Mouse (Mus musculus) lung, postnatal 10 days (tissue): ENCODE results near the gene Kcnq1.

Experiments used
- DNase-seq: peaks from one replicate; pipeline ENCODE4 v3.0.0; 2021

Gene Kcnq1

DNA sequence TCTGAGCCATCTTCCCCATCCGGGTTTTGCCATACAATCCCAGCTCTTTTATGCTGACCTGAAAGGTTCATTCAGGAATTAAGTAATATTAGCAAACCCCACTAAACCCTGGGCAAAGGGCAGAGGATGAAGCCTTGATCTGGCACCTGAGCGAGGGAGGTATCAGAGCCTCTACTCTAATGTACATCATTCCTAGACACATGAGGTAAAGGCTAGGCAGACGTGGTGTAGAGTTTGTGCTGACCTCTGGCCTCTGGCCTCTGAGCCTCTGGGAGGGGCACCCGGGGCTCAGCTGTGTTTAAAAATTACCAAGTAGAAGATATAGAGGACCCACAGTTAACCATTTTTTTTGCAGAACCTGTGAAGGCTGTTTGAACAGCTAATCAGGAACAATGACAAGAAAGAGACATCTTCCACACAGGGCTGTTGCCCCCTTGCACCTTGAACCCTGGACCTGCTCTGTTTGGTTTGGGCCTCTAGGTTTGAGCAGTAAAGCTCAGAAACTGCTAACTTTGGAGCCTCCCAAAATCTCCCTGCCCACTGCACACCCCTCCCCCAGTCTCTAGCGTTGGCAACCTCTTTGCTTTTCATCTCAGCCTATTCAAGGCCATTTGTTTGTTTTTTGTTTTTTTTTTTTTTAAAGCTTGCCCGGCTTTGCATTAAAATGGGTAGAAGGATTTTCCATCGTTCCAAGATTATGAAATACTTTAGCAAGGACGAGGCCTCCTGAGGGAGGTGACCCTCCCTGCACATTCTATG is 180.5 kb downstream of the Kcnq1 start:
- no peak for DNase-seq

DNA sequence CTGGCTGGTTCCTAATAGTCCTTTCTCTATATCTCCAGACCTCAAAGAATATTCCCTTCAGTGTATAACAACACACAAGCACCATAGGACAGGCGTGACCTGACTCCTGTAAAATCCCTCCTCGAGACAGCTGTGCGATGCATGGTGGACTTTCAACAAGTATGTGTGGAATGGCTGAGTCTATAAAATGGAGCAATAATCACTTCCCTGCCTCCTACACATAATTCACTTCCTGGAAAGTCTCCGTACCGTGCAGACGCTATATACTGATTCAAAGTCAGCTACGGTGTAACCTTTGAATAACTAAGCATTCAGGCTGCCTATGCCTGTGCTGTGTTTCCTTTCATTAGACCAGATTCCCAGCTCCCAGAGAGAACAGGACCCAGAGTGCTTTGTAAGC is 182.0 kb downstream of the Kcnq1 start:
- no peak for DNase-seq

DNA sequence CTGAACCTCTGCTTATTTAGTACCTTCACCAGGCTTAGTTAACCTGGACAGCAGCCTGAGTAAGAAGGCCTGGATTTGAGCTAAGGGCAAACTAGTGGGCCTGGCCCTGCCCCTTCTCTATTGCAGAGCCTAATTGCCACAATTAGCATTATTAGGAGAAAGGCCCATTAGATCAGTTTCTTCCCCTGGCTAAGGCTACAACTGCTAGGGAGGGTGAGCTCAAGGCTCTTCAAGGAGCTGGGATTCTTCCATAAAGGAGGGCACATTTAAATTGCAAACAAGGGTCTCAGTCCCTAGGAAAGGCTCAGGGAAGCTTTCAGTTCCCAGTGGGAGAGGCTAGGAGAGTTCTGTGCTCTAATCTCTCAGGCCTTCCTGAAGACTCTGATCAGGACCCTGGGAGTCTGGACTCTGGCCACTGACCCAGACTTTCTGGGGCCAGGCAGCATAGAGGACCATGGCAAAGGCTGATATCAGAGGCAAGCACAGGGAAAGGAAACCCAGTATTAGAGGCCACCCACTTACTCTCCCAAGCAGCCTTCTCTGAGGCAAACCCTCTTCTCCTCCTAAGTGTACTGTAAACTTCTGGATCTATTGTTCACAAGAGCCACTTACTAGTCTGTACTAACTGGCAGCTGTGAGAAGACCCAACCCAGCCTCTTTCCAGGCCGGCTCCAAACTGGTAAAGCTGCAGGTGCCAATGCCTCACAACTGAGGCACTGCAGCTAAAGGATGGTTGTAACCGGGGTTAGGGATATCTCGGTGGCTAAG is 183.1 kb downstream of the Kcnq1 start:
- DNase-seq, result no peak

DNA sequence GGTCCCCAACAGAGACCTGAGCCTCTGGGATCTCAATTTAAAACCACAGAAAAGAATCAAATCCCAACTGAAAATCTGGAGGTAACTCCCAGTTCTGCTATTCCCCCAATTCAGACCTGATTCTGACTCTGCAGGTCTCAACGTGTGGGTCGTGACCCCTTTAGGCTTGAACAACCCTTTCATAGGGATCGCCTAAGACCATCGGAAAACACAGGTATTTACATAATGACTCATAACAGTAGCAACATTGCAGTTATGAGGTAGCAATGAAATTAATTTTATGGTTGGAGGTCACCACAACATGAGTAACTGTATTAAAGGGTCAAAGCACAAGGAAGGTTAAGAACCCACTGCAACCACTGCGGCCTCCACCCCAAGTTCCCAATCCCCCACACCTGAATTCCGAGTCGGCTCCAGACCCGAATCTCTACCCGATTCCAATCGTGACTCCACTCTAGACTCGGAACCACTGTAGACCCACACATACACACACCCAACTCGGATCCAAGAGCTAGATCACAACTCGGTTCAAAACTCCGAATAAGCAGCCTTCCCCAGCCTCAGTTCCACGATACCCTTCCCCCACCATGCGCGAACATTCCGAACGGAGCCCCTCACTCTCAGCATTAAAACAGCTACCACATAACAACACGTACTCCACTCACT is 188.7 kb downstream of the Kcnq1 start:
- DNase-seq, result no peak

DNA sequence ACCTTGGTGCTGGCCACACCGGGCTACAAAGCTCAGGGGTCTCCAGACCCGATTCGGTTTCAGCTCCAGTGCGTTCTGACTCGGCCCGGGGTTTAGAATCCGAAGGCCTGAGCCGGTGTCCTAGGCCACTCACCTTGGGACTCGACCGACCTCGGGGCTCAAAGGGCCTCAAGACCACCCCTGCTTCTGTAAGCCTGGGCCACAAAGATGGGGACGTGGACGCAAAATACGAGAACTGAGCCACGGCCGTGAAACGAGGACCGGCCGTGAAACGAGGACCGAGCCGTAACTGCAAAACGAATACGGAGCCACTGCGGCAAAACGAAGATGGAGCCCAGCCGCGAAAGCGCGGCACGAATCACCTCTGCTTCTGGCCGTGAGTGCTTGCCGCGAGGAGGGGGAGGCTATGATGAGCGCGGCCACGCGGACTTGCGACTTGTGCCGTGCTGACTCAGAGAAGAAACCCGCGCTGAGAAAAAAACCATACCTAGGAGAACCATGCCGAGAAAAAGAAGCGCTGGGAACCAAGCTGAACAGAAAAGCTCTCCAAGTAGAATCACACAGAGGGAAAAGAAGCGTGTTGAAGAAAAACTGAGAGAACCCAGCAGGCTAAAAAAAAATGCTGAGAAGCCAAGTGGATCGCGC is 189.3 kb downstream of the Kcnq1 start:
- DNase-seq, result peak; percentile 43

DNA sequence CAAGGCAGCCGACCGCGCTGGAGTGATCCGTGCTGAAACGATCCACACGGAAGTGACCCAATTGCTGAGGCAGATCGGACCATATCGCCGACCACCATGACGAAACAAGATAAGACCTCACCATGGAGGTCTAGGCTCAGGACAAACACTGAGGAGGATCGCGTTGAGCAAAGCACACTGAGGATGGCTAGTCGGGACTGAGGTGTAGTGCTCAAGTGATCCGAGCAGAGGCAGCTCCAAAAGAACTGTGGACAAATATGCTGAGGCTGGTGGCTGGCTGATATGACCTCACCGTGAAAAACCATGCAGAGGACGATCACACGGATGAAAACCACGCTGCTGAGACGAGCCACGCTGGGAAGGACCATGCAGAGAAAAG is 189.8 kb downstream of the Kcnq1 start:
- no peak for DNase-seq

DNA sequence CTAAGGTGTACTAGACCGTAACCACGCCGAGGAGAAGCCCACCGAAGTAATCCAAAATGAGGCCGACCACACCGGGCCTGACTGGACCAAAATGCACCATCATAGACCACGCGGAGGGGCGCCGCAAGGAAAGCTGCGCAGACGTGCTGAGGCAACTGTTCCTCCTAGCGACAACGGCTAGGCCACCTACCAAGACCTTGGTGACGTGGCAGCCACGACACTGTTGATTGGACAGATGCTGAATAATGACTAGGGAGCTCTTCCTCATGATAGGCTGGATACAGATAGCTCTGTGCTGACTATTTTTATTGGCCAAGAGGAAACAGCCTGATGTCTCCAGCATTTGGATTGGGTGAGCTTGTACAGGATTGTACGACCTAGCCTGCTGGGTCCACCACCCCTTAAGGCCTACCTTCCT is 190.2 kb downstream of the Kcnq1 start:
- DNase-seq, result peak; percentile 95

DNA sequence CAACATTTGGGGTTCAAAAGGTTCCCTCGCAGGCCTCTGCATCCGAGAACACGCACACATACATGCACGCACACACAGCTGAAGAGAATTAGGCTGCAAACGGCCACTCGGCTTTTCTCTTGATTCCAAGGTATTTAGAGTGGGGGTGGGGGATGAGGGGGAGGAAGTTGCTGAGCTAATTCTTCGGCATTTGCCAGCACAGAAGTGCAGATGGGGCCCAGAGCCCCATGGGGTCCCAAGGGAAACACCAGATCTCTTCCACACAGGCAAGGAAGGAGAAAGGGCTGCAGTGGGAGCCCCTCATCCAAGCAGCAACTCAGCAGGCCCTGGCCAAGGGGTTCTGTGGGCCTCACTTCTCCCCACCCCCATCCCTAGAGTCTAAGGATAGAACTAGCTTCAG is 193.9 kb downstream of the Kcnq1 start:
- DNase-seq, result no peak

DNA sequence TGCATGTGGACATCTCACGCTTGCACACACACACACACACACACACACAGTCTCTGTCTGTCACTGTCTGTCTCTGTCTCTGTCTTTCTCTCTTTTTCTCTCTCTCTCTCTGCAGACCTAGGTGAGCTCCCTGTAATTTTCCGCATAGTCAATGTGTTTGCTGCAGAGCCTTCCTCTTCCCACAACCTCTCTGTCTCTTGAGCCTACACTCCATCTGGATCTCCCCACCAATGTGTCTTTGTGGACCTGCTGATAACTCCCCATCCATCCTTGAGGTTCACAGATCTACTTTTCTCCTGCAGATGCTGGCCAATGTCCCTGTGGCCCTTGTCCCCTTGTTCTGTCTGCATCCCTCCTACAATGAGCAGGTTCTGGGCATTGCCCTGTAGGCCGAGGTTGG is 194.5 kb downstream of the Kcnq1 start:
- no peak for DNase-seq

DNA sequence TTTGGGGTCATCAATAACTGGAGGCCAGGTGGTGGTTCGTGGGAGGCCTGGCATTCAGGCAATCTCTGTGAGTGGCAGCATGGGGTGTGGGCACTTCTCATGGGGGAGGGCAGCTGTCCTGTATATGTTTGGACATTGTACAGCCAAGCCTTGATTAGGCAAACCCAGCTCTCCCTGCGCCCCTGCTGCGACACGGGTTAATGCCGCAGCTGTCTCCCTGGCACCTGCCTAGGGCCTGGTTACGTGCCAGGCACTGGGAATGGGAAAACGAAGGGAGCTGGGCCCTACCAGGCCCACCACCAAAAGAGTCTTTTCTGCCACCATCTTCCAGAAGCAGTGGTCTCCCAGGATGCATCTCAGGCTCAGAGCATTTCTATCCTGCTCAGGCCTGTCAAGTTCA is 196.0 kb downstream of the Kcnq1 start:
- no peak for DNase-seq

DNA sequence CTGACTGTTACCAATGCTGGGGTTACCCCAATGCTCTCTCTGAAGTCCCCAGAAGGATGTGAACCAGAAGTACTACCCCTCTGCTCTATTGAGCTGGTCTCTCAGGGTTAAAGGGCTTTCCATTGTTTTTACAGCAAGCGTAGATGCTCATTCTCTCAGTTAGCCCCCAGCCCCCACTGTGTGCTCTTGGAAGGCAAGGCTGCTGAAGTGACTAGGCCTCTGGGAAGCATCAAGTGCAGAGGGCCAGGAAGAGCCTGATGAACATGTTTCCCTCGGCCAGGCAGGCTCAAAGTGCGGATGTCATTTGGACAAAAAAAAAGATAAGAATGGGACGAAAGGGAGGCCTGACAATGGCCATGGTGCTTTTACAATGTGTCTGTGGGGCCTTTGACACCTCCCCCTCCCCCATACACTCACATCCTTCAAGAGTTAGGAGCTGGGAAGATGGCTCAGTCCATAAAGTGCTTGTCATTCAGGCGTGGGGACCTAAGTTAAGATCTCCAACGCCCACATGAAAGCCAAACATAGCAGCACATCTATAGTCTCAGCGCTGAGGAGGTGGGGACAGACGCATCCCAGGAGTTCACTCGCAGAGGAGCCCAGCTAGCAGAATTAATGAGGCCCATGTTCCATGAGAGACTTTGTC is 196.6 kb downstream of the Kcnq1 start:
- DNase-seq, result no peak

DNA sequence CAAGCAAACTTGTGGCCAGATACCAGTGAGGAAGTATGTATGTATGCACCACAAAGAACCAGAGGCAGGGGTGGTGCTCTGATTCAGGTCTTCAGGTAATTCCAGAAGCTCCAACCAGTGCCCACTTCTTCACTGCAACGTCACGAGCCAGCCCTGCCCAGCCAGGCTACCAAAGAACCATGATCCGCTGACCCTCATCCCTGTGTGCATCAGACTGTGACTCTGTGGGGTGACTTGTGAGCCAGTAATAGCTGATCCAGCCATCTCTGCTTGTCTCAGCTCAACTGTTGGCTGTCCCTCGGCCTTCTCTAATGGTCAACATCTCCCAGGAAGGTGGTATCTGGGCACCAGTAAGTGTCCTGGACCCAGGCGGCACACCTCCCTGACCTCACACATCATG is 197.4 kb downstream of the Kcnq1 start:
- no peak for DNase-seq

DNA sequence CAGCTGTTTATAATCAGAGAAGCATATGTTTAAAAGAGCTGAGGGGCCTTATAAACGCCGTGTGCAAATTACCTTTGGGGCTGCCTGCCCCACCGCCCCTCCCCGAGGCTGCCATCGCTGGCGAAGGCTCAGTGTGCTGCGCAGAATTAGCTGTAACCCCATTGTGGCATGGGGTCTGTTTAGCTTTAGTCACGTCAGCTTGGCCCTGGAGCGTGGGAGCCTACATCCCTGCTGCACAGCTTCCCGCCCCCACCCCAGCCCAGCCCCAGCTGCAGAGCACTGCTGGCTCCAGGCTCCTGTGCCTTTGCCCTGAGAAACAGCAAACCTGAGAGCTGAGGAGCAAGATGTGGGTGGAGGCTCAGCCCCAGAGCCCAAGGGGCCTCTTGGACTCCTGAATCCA is 199.6 kb downstream of the Kcnq1 start:
- no peak for DNase-seq

DNA sequence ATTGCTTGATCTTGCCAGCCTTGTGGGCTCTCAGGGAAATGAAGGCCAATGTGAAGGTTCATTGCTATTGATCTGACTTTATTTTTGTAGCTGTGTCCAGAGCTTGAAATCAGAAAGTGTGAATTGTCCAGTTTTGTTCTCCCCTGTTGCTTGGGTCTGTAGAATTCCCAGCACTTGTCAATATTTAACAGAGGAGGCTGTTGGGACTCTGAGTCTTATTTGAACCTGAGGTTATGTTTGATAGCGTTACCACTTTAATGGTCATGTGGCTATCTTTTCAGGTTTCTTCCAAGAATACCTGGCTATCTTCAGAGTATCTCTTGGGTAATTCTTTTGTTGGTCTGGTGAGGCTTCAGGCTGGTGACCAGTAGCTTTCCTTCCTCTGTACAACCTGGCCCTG is 201.8 kb downstream of the Kcnq1 start:
- no peak for DNase-seq

DNA sequence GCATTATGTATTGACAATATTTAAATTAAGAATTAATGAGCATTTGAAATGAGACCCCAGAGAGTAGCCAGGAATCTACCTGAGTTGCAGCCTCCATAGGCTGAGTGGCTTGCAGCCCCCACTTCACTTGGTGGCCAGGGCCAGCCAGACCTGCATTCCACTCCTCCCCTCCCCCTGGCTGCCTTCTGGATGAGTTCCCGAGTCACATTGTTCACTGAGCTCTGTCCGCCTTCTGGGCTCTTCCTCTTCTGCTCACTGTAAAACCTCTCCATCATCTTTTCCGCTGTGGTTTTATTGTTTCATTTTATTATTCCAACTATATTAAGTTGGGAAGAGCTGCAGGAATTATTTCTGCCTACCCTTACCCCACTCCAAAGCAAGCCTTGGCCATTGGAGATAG is 204.1 kb downstream of the Kcnq1 start:
- peak; percentile 38 for DNase-seq

DNA sequence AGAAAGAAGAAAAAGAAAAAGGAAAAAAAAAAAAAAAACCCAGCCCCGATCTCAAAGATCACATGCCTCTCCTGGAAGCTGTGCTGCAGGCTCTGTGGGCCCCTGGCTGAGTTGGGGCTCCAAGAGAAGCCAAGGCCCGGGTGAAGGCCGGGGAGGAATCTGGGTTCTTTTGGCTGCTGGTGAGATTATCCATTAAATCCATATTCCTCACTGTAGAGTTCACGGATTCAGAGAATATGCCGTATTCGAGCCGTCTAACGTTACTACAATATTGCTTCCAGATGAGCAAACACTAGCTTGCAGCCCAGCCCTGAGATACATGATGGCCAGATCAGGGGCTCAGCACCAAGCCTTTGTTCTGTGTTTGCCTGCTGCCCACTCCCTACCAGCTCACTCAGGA is 204.7 kb downstream of the Kcnq1 start:
- DNase-seq, result no peak

DNA sequence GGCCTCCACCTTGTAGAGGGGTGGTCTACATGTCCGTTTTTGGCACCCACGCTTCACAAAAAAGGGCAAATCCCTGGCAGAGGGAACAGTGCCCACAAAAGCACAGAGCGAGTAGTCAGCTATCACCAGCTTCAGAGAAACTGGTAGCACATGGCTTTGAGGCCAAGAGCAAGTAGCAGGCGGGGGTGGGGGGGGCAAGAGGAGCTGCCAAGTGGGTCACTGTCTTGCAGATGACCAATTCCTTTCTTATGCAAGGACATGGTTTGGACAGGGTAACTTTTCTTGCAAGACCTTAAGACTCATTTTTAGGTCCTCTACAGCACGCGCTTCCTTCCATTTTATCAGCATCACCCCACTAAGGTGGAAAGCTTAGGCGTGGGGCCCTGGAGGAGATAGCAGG is 205.3 kb downstream of the Kcnq1 start:
- no peak for DNase-seq

DNA sequence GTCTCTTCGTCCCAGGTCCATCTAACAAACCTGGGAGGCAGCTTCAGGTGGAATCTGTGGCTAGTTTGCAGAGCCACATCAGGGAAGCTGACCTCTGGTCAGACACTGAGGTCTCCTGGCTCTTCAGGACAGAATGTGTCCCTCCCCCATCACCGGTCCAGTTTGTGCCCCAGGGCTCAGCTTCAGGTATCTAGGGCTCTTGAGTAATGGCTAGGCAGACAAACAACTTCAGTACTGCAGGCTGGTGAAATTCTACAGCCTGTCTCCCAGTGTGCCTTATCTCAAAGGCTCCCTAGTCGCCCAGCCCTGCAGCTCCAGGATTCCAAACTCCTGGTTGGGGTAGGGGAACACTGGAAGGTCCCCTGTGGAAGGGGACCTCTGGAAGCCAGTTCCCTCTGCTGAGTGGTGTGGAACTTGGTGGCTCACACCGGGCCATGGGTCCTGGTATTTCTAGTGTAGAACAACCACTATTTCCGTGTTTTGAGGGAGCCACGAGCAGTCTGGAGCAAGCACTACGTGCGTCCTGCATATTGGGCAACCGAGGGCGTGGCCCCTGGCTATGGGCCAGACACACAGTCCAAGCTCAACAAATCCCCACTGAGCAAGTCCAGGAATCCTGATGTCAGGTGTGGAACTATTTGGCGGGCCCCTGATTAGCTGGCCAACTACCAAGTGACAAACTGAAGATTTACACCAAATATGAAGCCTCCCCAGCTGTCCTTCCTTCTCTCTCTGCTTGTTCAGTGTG is 207.6 kb downstream of the Kcnq1 start:
- peak; percentile 89 for DNase-seq

DNA sequence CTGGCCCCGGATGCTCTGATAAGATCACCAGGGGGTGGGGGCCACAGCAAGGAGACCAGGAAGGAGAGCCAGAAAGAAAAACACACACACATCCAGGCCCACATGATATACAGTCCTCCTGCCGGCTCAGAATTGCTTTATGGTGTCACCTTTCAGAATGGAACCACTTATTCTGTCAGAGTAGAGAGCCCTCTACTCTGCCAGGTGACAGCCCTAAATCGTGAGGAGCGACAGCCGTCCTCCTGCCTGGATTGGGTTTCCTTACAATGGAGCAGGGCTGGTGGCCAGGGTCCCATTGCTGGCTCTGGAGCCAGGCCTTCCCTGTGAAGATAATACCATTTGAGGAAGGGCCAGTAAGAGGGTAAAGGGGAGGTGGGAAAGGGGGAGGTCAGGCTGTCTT is 212.3 kb downstream of the Kcnq1 start:
- no peak for DNase-seq

DNA sequence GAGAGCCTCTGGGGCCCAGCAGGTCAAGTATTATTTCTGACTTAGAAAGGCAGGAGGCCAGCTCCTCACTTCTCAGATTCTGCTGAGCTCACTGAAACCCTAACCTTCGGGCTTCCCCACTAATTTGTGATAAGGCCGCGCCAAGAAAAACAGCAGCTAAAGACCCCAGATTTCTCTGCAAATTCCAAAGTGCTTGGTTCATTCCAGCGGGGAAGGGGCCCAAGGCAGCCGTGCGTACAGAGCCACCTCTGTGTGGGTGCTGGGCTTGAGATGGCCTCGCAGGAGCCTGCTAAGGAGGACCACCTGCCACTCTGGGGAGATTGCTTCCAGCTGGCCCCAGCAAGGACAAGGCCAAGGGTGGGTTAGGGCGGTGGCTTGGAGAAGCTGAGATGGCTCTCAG is 214.2 kb downstream of the Kcnq1 start:
- no peak for DNase-seq

DNA sequence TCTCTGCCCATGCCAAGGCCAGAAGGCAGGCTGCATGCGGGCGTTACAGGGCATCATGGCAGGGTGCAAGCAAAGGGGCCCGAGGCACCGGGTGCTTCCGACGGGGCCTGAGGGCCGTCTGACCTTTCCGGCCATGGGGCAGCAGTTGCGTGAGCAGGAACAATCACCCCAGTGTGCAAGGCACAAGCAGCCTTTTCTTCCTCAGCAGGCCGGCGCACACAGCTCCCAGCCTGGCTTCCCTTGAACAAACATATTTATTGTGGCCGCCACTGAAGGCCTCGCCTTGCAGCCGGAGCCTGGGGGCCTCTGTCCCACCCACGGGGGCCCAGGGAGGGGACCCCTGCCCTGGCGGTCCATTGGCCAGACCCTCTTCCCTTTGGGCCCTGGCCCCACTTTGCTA is 218.9 kb downstream of the Kcnq1 start:
- no peak for DNase-seq

DNA sequence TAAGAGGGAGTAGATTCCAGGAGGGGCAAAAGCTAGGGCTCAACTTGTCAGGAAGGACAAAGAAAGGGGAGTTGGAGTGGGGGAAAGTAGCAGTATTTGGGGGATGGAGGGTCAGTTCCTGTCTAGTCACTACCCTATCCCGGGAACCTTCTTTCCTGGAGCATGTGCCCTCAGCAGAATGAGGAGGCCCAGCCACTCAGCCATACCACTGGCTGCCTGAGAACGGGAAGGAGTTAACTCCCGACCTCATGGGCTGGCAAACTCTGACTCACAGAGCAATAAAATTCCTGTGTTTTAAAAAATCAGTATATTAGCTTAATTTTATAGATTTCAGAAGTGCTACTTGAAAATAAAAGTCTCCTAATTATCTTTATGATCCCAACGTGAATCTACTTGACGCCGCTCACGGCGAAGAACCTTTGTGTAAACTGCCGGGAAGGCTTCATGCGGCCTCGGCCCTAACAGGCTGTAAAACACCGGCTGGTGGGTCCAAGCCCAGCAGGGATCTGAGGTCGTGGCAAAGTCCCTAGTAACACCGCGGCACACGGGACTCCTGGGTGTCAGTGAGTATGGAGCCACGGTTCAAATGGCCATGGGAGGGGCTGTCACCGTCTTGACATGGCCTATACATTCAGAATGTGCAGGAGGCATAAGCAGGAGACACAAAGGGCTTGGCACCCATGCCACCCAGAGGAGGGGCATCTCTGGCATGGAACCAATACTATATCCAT is 222.2 kb downstream of the Kcnq1 start:
- no peak for DNase-seq
